Mouse (Mus musculus) CD8-positive naive resting alpha-beta T cell, adult 57 days (primary cell): ENCODE results near the gene Zcchc17. TPM values are rescaled to one million over a fixed set of nuclear protein-coding genes. Genes with fewer than 3 reads are reported as not detected.

ENCODE experiments used
- total RNA-seq: library from RNA; stranded (reverse); gene quantifications from one replicate; pipeline ENCODE4 v1.2.4, GENCODE M21; 2023

The Zcchc17 gene
- total RNA-seq = 25.7 TPM

GRCm38 (mm10) chr4:130359486-130360237 lies at the start of gene Zcchc17, which contains the start of gene Snrnp40:
Gene Zcchc17, minus strand, starts transcription at chr4:130359943.
Gene Snrnp40, plus strand, starts transcription at chr4:130360132.

GRCm38 (mm10) chr4:130308231-130309081 lies 51.3 kb downstream of the Zcchc17 start, which contains the start of the genes Fabp3 and Gm10570:
Gene Fabp3, plus strand, starts transcription at chr4:130308595.
Gene Gm10570, minus strand, starts transcription at chr4:130308674.

GRCm38 (mm10) chr4:130279105-130279504 lies 80.6 kb downstream of the Zcchc17 start, which contains the start of gene Serinc2:
Gene Serinc2, minus strand, starts transcription at chr4:130279205.

Other genes with a start within 250 kb of the Zcchc17 start
- not detected for gene Hcrtr1, start 220.6 kb downstream of the Zcchc17 start, total RNA-seq
- gene Tinagl1, start 184.8 kb downstream of the Zcchc17 start, total RNA-seq = not detected
- not detected for gene Gm853, start 137.5 kb downstream of the Zcchc17 start, total RNA-seq
- gene Serinc2, start 80.7 kb downstream of the Zcchc17 start, total RNA-seq = not detected
- gene Fabp3, start 51.3 kb downstream of the Zcchc17 start, total RNA-seq = not detected
- not detected for gene Gm10570, start 51.3 kb downstream of the Zcchc17 start, total RNA-seq
- gene Snrnp40, start 189 bp upstream of the Zcchc17 start, total RNA-seq = 67.8 TPM
- 0.86 TPM for gene Nkain1, start 214.2 kb upstream of the Zcchc17 start, total RNA-seq